Mouse (Mus musculus) E14TG2a.4 (cell line): Measurements from ENCODE around the gene Agap1.
A peak's percentile ranks its signal among the peaks of the same experiment; 100 is the strongest.

Experiments used
- H3K27me3 ChIP-seq: 2 replicates; pipeline ENCODE4 v1.6.1; 2014; ENCODE audit warnings: low read length, control low read depth; ENCODE audit not compliant: insufficient read depth
- H3K36me3 ChIP-seq: 2 replicates; pipeline ENCODE4 v1.6.1; 2014; ENCODE audit warnings: low read length, control low read depth; ENCODE audit not compliant: insufficient read depth
- H3K4me1 ChIP-seq: replicated peaks from 2 replicates; pipeline ENCODE4 v1.6.1; 2014; ENCODE audit warnings: low read depth, low read length, control low read depth
- H3K4me3 ChIP-seq: replicated peaks from 2 replicates; pipeline ENCODE4 v1.5.1; 2014; ENCODE audit warnings: mild to moderate bottlenecking, low read length
- H3K9me3 ChIP-seq: 2 replicates; pipeline ENCODE4 v1.6.1; 2014; ENCODE audit warnings: low read length, control low read depth
- CTCF ChIP-seq: conservative IDR thresholded peaks from 2 replicates; pipeline ENCODE4 v1.5.1; 2014; ENCODE audit warnings: low read length
- NANOG ChIP-seq: IDR thresholded peaks from 2 replicates; pipeline ENCODE4 v1.6.1; 2014; ENCODE audit warnings: borderline replicate concordance, low read length, mixed read lengths
- POU5F1 ChIP-seq: IDR thresholded peaks from 2 replicates; pipeline ENCODE4 v1.6.1; 2014; ENCODE audit warnings: low read length, borderline replicate concordance

Agap1 gene

GRCm38 (mm10) chr1:89823036-89823435, 368.4 kb downstream of the Agap1 start:
- H3K27me3 ChIP-seq, result no peaks in the 10 kb centered on the region
- no peak overlapping the region for H3K4me3 ChIP-seq
- peaks cover 4% of the 10 kb centered on the region; the same call in 1 of the 2 replicates for H3K36me3 ChIP-seq
- peaks cover 15% of the 10 kb centered on the region for H3K9me3 ChIP-seq
- H3K4me1 ChIP-seq, result peaks cover 39% of the 10 kb centered on the region
- TF ChIP-seq POU5F1 (no peak), NANOG (no peak), CTCF (no peak)

GRCm38 (mm10) chr1:89827051-89827450, 372.4 kb downstream of the Agap1 start:
- peaks cover 19% of the 10 kb centered on the region for H3K4me1 ChIP-seq
- no peak overlapping the region for H3K4me3 ChIP-seq
- TF ChIP-seq CTCF (no peak), NANOG (no peak), POU5F1 (no peak)
- peaks cover 4% of the 10 kb centered on the region; the same call in 1 of the 2 replicates for H3K36me3 ChIP-seq
- H3K9me3 ChIP-seq, result peaks cover 17% of the 10 kb centered on the region
- no peaks in the 10 kb centered on the region for H3K27me3 ChIP-seq

- peaks cover 4% of the 10 kb centered on the region; the same call in 1 of the 2 replicates for H3K36me3 ChIP-seq
- peaks cover 17% of the 10 kb centered on the region for H3K9me3 ChIP-seq
- no peaks in the 10 kb centered on the region for H3K4me1 ChIP-seq
- TF ChIP-seq POU5F1 (no peak), NANOG (no peak), CTCF (no peak; the same call in 1 of the 2 replicates)
- H3K4me3 ChIP-seq, result no peak overlapping the region
- H3K27me3 ChIP-seq, result no peaks in the 10 kb centered on the region
These were observed 376.5 kb downstream of the Agap1 start for GRCm38 (mm10) chr1:89831095-89831494.

GRCm38 (mm10) chr1:89844064-89844463, 389.5 kb downstream of the Agap1 start:
- no peak for TF ChIP-seq NANOG
- TF ChIP-seq CTCF, result peak; percentile 80
- TF ChIP-seq POU5F1, result no peak
- Histone ChIP-seq H3K36me3 (peaks cover 24% of the 10 kb centered on the region), H3K4me3 (no peak overlapping the region), H3K27me3 (no peaks in the 10 kb centered on the region), H3K9me3 (peaks cover 9% of the 10 kb centered on the region; the same call in 1 of the 2 replicates), H3K4me1 (peaks cover 22% of the 10 kb centered on the region)

GRCm38 (mm10) chr1:89845487-89845886, 390.9 kb downstream of the Agap1 start:
- Histone ChIP-seq H3K4me3 (no peak overlapping the region), H3K36me3 (peaks cover 12% of the 10 kb centered on the region), H3K27me3 (no peaks in the 10 kb centered on the region; the same call in 1 of the 2 replicates), H3K9me3 (peaks cover 9% of the 10 kb centered on the region; the same call in 1 of the 2 replicates), H3K4me1 (peaks cover 28% of the 10 kb centered on the region)
- TF ChIP-seq POU5F1, result no peak
- no peak for TF ChIP-seq CTCF
- no peak for TF ChIP-seq NANOG

GRCm38 (mm10) chr1:89846148-89846547, 391.5 kb downstream of the Agap1 start:
- Histone ChIP-seq H3K36me3 (peaks cover 12% of the 10 kb centered on the region; the same call in 1 of the 2 replicates), H3K4me3 (no peak overlapping the region), H3K27me3 (no peaks in the 10 kb centered on the region; the same call in 1 of the 2 replicates), H3K9me3 (peaks cover 9% of the 10 kb centered on the region; the same call in 1 of the 2 replicates), H3K4me1 (peaks cover 28% of the 10 kb centered on the region)
- TF ChIP-seq CTCF (no peak), POU5F1 (no peak)

- peaks cover 28% of the 10 kb centered on the region for H3K4me1 ChIP-seq
- no peaks in the 10 kb centered on the region; the same call in 1 of the 2 replicates for H3K36me3 ChIP-seq
- H3K4me3 ChIP-seq, result no peak overlapping the region
- no peaks in the 10 kb centered on the region for H3K9me3 ChIP-seq
- no peaks in the 10 kb centered on the region; the same call in 1 of the 2 replicates for H3K27me3 ChIP-seq
- TF ChIP-seq NANOG (no peak), POU5F1 (no peak), CTCF (no peak)
These were observed 393.9 kb downstream of the Agap1 start for GRCm38 (mm10) chr1:89848356-89849039.

- Histone ChIP-seq H3K27me3 (no peaks in the 10 kb centered on the region; the same call in 1 of the 2 replicates), H3K4me3 (0 out of 2 replicates have a peak overlapping the region, but pooled peaks have one; percentile 23), H3K36me3 (no peaks in the 10 kb centered on the region; the same call in 1 of the 2 replicates), H3K4me1 (peaks cover 28% of the 10 kb centered on the region), H3K9me3 (no peaks in the 10 kb centered on the region)
- TF ChIP-seq CTCF, result no peak
These were observed 394.7 kb downstream of the Agap1 start for GRCm38 (mm10) chr1:89849151-89849860.
